Mouse (Mus musculus) sigmoid colon, adult 10 weeks (tissue): ENCODE measurements around the gene Fam81b. TPM values are rescaled to one million over a fixed set of nuclear protein-coding genes. Genes with fewer than 3 reads are reported as not detected.

Experiments
- polyA plus RNA-seq: library from polyadenylated mRNA; stranded (reverse); fragments of 350-450 nt; fragmentation: Illumina TruSeq; extraction: RNeasy Lipid Tissue Mini Kit (QIAGEN cat#74804); gene quantifications from one replicate; pipeline ENCODE4 v1.2.3, GENCODE M21; 2014; ENCODE audit warnings: low read depth, low replicate concordance

The Fam81b gene
- polyA plus RNA-seq = not detected

GRCm38 (mm10) chr13:76304637-76305122 is at the start of gene Fam81b:
Fam81b (minus strand) TSS chr13:76305072.

Other genes starting within 250 kb of the Fam81b start
- gene Gpr150, start 248.1 kb downstream of the Fam81b start, polyA plus RNA-seq = not detected
- 36.1 TPM for gene Arsk, start 206.4 kb downstream of the Fam81b start, polyA plus RNA-seq
- gene Ttc37, start 206.3 kb downstream of the Fam81b start, polyA plus RNA-seq = 29.2 TPM
- gene Mctp1, start 79.5 kb upstream of the Fam81b start, polyA plus RNA-seq = 10.8 TPM